25 mouse cellular contexts compared by ENCODE assay signal in genomic region chr10:101335136-101335535, GRCm38 (mm10).
"Had no signal": no experiment of that assay in that cellular context is flagged by ENCODE, and none has a peak within 500 bp of the region (broad histone marks: within the 10 kb centered on the region; RNA-seq: fewer than 3 reads in every experiment).

No protein-coding gene starts in this region.

- DNase-seq: gastrocnemius, adult 2 months; gastrocnemius, postnatal 10 days; gastrocnemius, postnatal 25 days; heart, adult 18-20 months; heart, postnatal 10 days; heart, postnatal 4 days; kidney, adult 18-20 months; kidney, adult 8-10 months; kidney, postnatal 10 days; kidney, postnatal 25 days; kidney, postnatal 4 days; liver; liver, embryonic 13.5 days had no signal

- H3K9me3 ChIP-seq: heart, embryonic 10.5 days; heart, embryonic 12.5 days; hindbrain, embryonic 13.5 days; hindbrain, embryonic 15.5 days; intestine, embryonic 15.5 days; limb, embryonic 10.5 days; limb, embryonic 12.5 days; liver, embryonic 13.5 days had no signal

- H3K4me1 ChIP-seq: heart, embryonic 10.5 days; heart, embryonic 12.5 days; hindbrain, embryonic 13.5 days; hindbrain, embryonic 15.5 days; intestine, embryonic 15.5 days; limb, embryonic 10.5 days; limb, embryonic 12.5 days; liver, embryonic 13.5 days had no signal

- ATAC-seq: inflammation-experienced regulatory T-cells, adult 6 months; intestine, embryonic 15.5 days; intestine, postnatal 0 days had no signal

- H3K9ac ChIP-seq: heart, embryonic 12.5 days; hindbrain, embryonic 13.5 days; hindbrain, embryonic 15.5 days; intestine, embryonic 15.5 days; limb, embryonic 12.5 days; liver, embryonic 13.5 days had no signal

- H3K4me3 ChIP-seq: gastrocnemius, adult 2 months; heart, embryonic 10.5 days; heart, embryonic 12.5 days; hindbrain, embryonic 13.5 days; hindbrain, embryonic 15.5 days; intestine, embryonic 15.5 days; layer of hippocampus, adult 2 months; left cerebral cortex, adult 2 months; limb, embryonic 10.5 days; limb, embryonic 12.5 days; liver, embryonic 13.5 days had no signal

- H3K27ac ChIP-seq: gastrocnemius, adult 2 months; heart, embryonic 10.5 days; hindbrain, embryonic 13.5 days; hindbrain, embryonic 15.5 days; intestine, embryonic 15.5 days; layer of hippocampus, adult 2 months; left cerebral cortex, adult 2 months; limb, embryonic 10.5 days; limb, embryonic 12.5 days; liver, embryonic 13.5 days had no signal

- H3K27me3 ChIP-seq: heart, embryonic 12.5 days; hindbrain, embryonic 13.5 days; hindbrain, embryonic 15.5 days; intestine, embryonic 15.5 days; limb, embryonic 12.5 days; liver, embryonic 13.5 days had no signal

- H3K4me2 ChIP-seq: heart, embryonic 12.5 days; hindbrain, embryonic 13.5 days; hindbrain, embryonic 15.5 days; intestine, embryonic 15.5 days; limb, embryonic 12.5 days; liver, embryonic 11.5 days; liver, embryonic 13.5 days had no signal

- H3K36me3 ChIP-seq: heart, embryonic 10.5 days; heart, embryonic 12.5 days; hindbrain, embryonic 13.5 days; hindbrain, embryonic 15.5 days; intestine, embryonic 15.5 days; limb, embryonic 10.5 days; limb, embryonic 12.5 days; liver, embryonic 13.5 days had no signal
